8 mouse cellular contexts compared by ENCODE assay signal in the genomic region with DNA sequence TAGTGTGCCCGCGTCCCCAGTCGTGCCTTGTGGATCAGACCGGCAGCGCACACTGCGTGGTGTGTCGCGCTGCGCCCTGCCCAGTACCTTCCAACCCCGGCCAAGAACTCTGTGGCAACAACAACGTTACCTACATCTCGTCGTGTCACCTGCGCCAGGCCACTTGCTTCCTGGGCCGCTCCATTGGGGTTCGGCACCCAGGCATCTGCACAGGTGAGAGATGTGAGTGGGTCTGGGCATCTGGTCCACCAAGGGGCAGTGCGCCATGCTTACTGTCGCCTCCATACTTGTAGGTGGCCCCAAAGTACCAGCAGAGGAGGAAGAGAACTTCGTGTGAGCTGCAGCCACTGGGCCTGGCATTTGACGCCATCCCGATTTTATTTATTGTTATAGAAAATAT. TPM values are rescaled to one million over a fixed set of nuclear protein-coding genes. Genes with fewer than 3 reads are reported as not detected.
A peak's percentile ranks its signal among the peaks of the same experiment; 100 is the strongest.
DNase-seq lines count a peak whose midpoint lies in the region; ATAC-seq lines count a peak whose summit lies in the region.

No protein-coding gene starts in this region.

- DNase-seq in lung, postnatal 4 days = no peak
- DNase-seq in limb, embryonic 10.5 days (ENCODE audit: low spot score) = no peak
- DNase-seq in MN1 (ENCODE audit: low spot score) = no peak
- DNase-seq in cerebellum, postnatal 36 days = no peak

- H3K4me2 ChIP-seq in lung, embryonic 15.5 days = peak overlapping the region; percentile 94
- H3K4me2 ChIP-seq in forebrain, embryonic 12.5 days = peak overlapping the region; percentile 64
- H3K4me2 ChIP-seq in neural tube, embryonic 14.5 days (ENCODE audit: low read depth, low read length) = peak overlapping the region; percentile 64

- no peaks in the 10 kb centered on the region for H3K9me3 ChIP-seq in lung, embryonic 15.5 days
- H3K9me3 ChIP-seq in forebrain, embryonic 12.5 days = no peaks in the 10 kb centered on the region
- no peaks in the 10 kb centered on the region for H3K9me3 ChIP-seq in limb, embryonic 10.5 days (replicated peaks)
- H3K9me3 ChIP-seq in neural tube, embryonic 14.5 days (ENCODE audit: control insufficient read depth, low read length) = no peaks in the 10 kb centered on the region

- peaks cover 44% of the 10 kb centered on the region for H3K4me1 ChIP-seq in lung, embryonic 15.5 days
- H3K4me1 ChIP-seq in forebrain, embryonic 12.5 days = peaks cover 29% of the 10 kb centered on the region
- H3K4me1 ChIP-seq in limb, embryonic 10.5 days = peaks cover 49% of the 10 kb centered on the region
- peaks cover 3% of the 10 kb centered on the region; the same call in 1 of the 2 replicates for H3K4me1 ChIP-seq in neural tube, embryonic 14.5 days (ENCODE audit: control insufficient read depth, insufficient read depth, low read length)

- no peak for ATAC-seq in lung, embryonic 15.5 days (ENCODE audit: borderline replicate concordance, extremely low read depth, low FRiP score, low TSS enrichment)
- ATAC-seq in forebrain, embryonic 12.5 days (ENCODE audit: low FRiP score) = no peak
- ATAC-seq in neural tube, embryonic 14.5 days (ENCODE audit: low read depth) = peak; percentile 3; the same call in 1 of the 2 replicates
- ATAC-seq in megakaryocyte-erythroid progenitor cell, adult 5-6 weeks (replicated peaks; ENCODE audit: low FRiP score, low TSS enrichment, poor library complexity, severe bottlenecking) = no peak

- H3K27me3 ChIP-seq in lung, embryonic 15.5 days = peaks cover 31% of the 10 kb centered on the region
- H3K27me3 ChIP-seq in forebrain, embryonic 12.5 days = peaks cover 86% of the 10 kb centered on the region
- peaks cover 85% of the 10 kb centered on the region for H3K27me3 ChIP-seq in limb, embryonic 10.5 days (ENCODE audit: low read depth, poor library complexity, severe bottlenecking)
- H3K27me3 ChIP-seq in neural tube, embryonic 14.5 days (ENCODE audit: control insufficient read depth, insufficient read depth, low read length) = peaks cover 8% of the 10 kb centered on the region

- H3K4me3 ChIP-seq in lung, embryonic 15.5 days = peak overlapping the region; percentile 48
- H3K4me3 ChIP-seq in forebrain, embryonic 12.5 days (replicated peaks) = peak overlapping the region; percentile 38
- peak overlapping the region; percentile 54 for H3K4me3 ChIP-seq in limb, embryonic 10.5 days
- H3K4me3 ChIP-seq in neural tube, embryonic 14.5 days (ENCODE audit: low read depth, low read length) = no peak overlapping the region

- no peaks in the 10 kb centered on the region for H3K36me3 ChIP-seq in lung, embryonic 15.5 days
- no peaks in the 10 kb centered on the region for H3K36me3 ChIP-seq in forebrain, embryonic 12.5 days (replicated peaks)
- H3K36me3 ChIP-seq in limb, embryonic 10.5 days = no peaks in the 10 kb centered on the region
- H3K36me3 ChIP-seq in neural tube, embryonic 14.5 days (ENCODE audit: control insufficient read depth, insufficient read depth, low read length) = no peaks in the 10 kb centered on the region

- peak overlapping the region; percentile 13; the same call in 1 of the 2 replicates for H3K9ac ChIP-seq in lung, embryonic 15.5 days
- H3K9ac ChIP-seq in forebrain, embryonic 12.5 days = no peak overlapping the region
- no peak overlapping the region for H3K9ac ChIP-seq in neural tube, embryonic 14.5 days (replicated peaks; ENCODE audit: low read depth, low read length)

- no peak overlapping the region for H3K27ac ChIP-seq in lung, embryonic 15.5 days
- no peak overlapping the region for H3K27ac ChIP-seq in forebrain, embryonic 12.5 days
- no peak overlapping the region for H3K27ac ChIP-seq in limb, embryonic 10.5 days
- no peak overlapping the region for H3K27ac ChIP-seq in neural tube, embryonic 14.5 days (ENCODE audit: low read depth, low read length)

- 30% methylated on average over 21 of the region's 21 CpGs for WGBS in lung, embryonic 15.5 days
- WGBS in forebrain, embryonic 12.5 days = 26% methylated on average over 21 of the region's 21 CpGs
- 25% methylated on average over 21 of the region's 21 CpGs for WGBS in limb, embryonic 10.5 days
- WGBS in neural tube, embryonic 14.5 days = 28% methylated on average over 21 of the region's 21 CpGs

RNA-seq across cellular contexts. Expression of a gene that starts 4.1 kb away (rescaled TPM):
- 19.2 and 20.5 TPM in 2 replicates for polyA plus RNA-seq in lung, embryonic 15.5 days (2015; fragmentation: Nextera tagmentation; extraction: Ambion mirVana)
- polyA plus RNA-seq in forebrain, embryonic 12.5 days (2016; fragmentation: Nextera tagmentation; extraction: Ambion mirVana) = 0.55 and 1.0 TPM in 2 replicates
- polyA plus RNA-seq in limb, embryonic 10.5 days (2016; fragmentation: Nextera tagmentation; extraction: Ambion mirVana) = 1.8 and 2.3 TPM in 2 replicates
- polyA plus RNA-seq in neural tube, embryonic 14.5 days (2014; fragmentation: Nextera tagmentation; extraction: Ambion mirVana) = 1.7 and 2.3 TPM in 2 replicates
- total RNA-seq in megakaryocyte-erythroid progenitor cell, adult 5-6 weeks (2014; fragmentation: Nextera tagmentation) = 0.49 and 0.96 TPM in 2 replicates
- total RNA-seq in megakaryocyte-erythroid progenitor cell, adult 5-6 weeks (2017) = 0.66 and 0.80 TPM in 2 replicates

RNA-seq across cellular contexts. Expression of a gene that starts 9.6 kb away (rescaled TPM):
- 0.40 and 1.9 TPM in 2 replicates for polyA plus RNA-seq in lung, embryonic 15.5 days (2015; fragmentation: Nextera tagmentation; extraction: Ambion mirVana)
- polyA plus RNA-seq in forebrain, embryonic 12.5 days (2016; fragmentation: Nextera tagmentation; extraction: Ambion mirVana) = 0.09 TPM in 1 of 2 replicates, not detected in the other
- polyA plus RNA-seq in limb, embryonic 10.5 days (2016; fragmentation: Nextera tagmentation; extraction: Ambion mirVana) = 0.19 TPM in 1 of 2 replicates, not detected in the other
- polyA plus RNA-seq in neural tube, embryonic 14.5 days (2014; fragmentation: Nextera tagmentation; extraction: Ambion mirVana) = not detected in 2 replicates
- 2.4 and 7.6 TPM in 2 replicates for total RNA-seq in megakaryocyte-erythroid progenitor cell, adult 5-6 weeks (2014; fragmentation: Nextera tagmentation)
- 1.7 and 3.5 TPM in 2 replicates for total RNA-seq in megakaryocyte-erythroid progenitor cell, adult 5-6 weeks (2017)

RNA-seq across cellular contexts. Expression of a gene that starts 12.2 kb away (rescaled TPM):
- 61.3 and 63.7 TPM in 2 replicates for polyA plus RNA-seq in lung, embryonic 15.5 days (2015; fragmentation: Nextera tagmentation; extraction: Ambion mirVana)
- polyA plus RNA-seq in forebrain, embryonic 12.5 days (2016; fragmentation: Nextera tagmentation; extraction: Ambion mirVana) = 184 and 194 TPM in 2 replicates
- 121 and 126 TPM in 2 replicates for polyA plus RNA-seq in limb, embryonic 10.5 days (2016; fragmentation: Nextera tagmentation; extraction: Ambion mirVana)
- 233 and 247 TPM in 2 replicates for polyA plus RNA-seq in neural tube, embryonic 14.5 days (2014; fragmentation: Nextera tagmentation; extraction: Ambion mirVana)
- total RNA-seq in megakaryocyte-erythroid progenitor cell, adult 5-6 weeks (2014; fragmentation: Nextera tagmentation) = 7.6 and 11.1 TPM in 2 replicates
- 4.6 and 6.8 TPM in 2 replicates for total RNA-seq in megakaryocyte-erythroid progenitor cell, adult 5-6 weeks (2017)

RNA-seq across cellular contexts. Expression of a gene that starts 14.4 kb away (rescaled TPM):
- 89.7 and 91.3 TPM in 2 replicates for polyA plus RNA-seq in lung, embryonic 15.5 days (2015; fragmentation: Nextera tagmentation; extraction: Ambion mirVana)
- 96.8 and 103 TPM in 2 replicates for polyA plus RNA-seq in forebrain, embryonic 12.5 days (2016; fragmentation: Nextera tagmentation; extraction: Ambion mirVana)
- polyA plus RNA-seq in limb, embryonic 10.5 days (2016; fragmentation: Nextera tagmentation; extraction: Ambion mirVana) = 141 and 151 TPM in 2 replicates
- polyA plus RNA-seq in neural tube, embryonic 14.5 days (2014; fragmentation: Nextera tagmentation; extraction: Ambion mirVana) = 89.3 and 93.7 TPM in 2 replicates
- total RNA-seq in megakaryocyte-erythroid progenitor cell, adult 5-6 weeks (2014; fragmentation: Nextera tagmentation) = 76.0 and 106 TPM in 2 replicates
- total RNA-seq in megakaryocyte-erythroid progenitor cell, adult 5-6 weeks (2017) = 16.2 and 20.8 TPM in 2 replicates

RNA-seq across cellular contexts. Expression of a gene that starts 26.3 kb away (rescaled TPM):
- 0.12 and 0.30 TPM in 2 replicates for polyA plus RNA-seq in lung, embryonic 15.5 days (2015; fragmentation: Nextera tagmentation; extraction: Ambion mirVana)
- 0.47 and 0.68 TPM in 2 replicates for polyA plus RNA-seq in forebrain, embryonic 12.5 days (2016; fragmentation: Nextera tagmentation; extraction: Ambion mirVana)
- polyA plus RNA-seq in limb, embryonic 10.5 days (2016; fragmentation: Nextera tagmentation; extraction: Ambion mirVana) = 0.28 and 0.65 TPM in 2 replicates
- polyA plus RNA-seq in neural tube, embryonic 14.5 days (2014; fragmentation: Nextera tagmentation; extraction: Ambion mirVana) = 2.0 and 2.3 TPM in 2 replicates
- not detected in 2 replicates for total RNA-seq in megakaryocyte-erythroid progenitor cell, adult 5-6 weeks (2014; fragmentation: Nextera tagmentation)
- not detected in 2 replicates for total RNA-seq in megakaryocyte-erythroid progenitor cell, adult 5-6 weeks (2017)
